Mouse (Mus musculus): ENCODE measurements around the gene Ccdc172.

Gene Ccdc172

DNA sequence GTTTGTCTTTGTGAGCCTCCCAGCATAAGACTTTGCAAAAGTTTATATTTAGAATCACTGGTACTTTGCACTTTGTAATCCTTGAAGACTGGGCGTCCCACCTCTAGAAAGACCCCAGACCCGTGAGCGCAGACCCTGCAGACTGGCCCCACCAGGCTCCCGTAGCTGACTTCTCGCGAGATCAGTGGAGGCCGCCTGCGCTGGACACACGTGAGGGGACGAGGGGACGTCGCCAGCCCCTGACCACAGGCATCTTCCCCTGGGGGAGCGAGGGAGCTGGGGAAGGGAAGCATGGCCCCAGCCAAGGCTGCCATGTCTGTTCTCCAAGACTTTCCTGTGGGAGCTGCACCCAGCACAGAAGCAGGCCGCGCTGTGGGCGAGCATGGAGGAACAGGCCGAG lies at the start of gene Ccdc172:
Gene Ccdc172, plus strand, starts transcription at position 176 of the 400 bp plus-strand sequence.
- DNase-seq, result no peak

DNA sequence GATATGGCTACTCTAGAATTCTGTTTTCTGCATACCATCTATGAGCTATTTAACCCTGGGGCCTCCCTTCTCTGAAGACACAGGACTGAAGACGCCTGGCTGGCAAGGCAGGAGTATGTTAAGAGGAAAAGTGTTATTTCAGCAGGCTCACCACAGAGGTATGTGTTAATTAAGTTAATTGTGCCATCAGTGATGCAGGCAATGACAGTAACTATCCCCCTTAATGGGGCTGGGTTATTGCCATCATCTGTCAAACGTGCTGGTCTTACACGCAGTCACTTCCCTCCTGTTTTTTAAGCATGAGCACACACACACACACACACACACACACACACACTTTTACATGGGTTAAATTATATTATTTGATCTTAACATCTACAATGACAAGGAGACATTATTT lies 48.0 kb upstream of the Ccdc172 start:
- DNase-seq, result no peak

DNA sequence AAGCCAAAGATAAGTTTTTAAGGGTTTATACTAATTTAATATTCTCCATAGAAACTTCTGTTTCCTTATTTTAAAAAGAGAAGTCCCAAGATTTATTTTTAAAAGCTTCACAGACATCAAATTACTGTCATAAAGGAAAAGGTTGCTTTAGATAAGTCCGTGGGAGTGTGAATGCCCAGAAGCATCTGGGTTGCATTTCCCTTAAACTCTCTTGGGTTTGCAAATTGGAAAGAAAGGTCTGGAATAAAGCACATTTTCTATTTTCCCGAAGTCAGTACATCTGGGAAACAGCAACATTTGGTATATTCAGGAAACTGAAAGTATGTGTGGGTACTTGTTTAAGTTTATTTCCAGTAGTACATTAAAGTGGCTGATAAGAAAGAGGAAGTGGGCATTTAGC lies 43.5 kb upstream of the Ccdc172 start:
- DNase-seq, result no peak

DNA sequence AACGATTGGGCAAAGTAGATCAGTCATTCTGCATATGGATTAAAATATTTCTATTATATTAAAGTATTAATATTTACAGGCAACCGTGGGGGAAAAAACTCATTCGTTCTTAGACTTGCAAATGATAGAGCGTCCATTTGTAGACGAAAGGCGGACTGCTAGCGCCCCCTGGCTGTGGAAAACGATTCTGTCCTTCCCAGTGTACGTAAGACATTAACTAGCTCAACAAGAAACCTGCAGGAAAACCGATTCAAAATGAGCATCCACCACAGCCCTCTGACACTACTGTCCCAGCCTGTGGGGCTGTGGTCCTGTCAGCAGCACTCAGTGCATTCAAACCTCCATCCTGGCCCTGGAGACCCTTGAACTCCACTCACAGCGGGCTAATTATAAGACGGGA lies 42.4 kb upstream of the Ccdc172 start:
- peak; percentile 68 for DNase-seq

DNA sequence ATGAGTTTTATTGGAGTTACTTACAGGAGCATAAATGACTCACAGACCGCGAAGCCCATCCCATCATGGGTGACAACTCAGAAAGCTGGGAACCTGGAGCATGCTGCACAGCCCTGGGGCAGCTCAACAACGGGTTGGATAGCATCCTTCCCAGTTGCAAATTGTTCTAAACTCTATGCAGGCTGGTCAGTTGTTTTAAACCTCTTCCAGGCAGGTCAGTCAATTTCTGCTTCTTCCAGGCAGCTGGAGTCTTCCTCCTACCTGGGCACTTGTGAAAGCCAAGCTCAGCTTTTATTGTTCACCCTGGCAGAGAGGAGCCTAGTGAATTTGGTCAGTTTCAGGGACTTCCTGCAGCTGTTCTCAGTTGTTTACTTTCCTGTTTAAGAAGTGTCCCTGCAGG lies 37.5 kb upstream of the Ccdc172 start:
- DNase-seq, result no peak

DNA sequence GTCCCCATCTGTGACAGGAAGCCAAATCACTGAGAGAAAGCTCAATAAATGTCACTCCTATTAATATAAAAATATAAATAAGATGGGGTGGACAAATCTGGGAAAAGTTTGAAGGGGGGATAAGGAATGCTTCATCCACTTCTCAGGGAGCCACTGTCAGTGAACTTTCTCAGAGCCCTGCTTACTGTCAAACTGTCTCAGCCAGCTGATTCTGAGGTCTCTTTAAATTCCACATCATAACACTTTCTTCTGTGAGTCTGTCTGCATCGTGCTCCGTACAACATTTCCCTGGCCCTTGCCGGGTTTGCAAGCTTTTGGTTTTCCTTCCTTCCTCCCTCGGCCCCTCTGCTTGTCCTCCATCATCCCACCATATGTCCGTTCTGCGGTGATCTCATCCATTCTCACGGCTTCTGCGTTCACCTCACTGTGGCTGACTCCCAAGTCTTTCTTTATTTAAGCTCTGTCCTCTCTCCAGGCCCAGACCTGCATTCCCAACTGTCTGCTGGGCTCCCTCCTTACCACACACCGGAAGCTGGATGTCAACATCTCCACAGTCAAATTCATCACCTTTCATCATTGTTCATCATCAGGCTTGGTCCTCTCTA lies 29.3 kb upstream of the Ccdc172 start:
- no peak for DNase-seq

DNA sequence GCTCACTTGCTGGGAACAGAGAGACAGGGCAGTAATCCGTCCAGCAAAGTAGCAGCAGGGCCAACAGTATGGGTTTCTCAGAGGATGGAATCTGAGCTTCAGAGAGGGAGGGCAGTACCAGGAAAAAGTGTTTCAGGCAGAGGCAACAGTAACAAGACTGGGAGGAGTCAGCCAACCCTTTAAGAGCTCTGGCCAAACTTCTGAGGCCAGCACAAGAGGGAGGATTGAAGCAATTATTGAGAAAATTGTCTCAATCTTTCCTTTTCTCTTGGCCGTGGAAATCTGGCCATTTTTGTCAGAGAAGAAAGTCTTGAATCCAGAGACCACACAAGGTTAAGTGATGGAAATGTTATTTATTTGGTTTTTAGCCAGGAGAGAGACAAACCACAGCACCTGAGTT lies 25.1 kb upstream of the Ccdc172 start:
- DNase-seq, result no peak

DNA sequence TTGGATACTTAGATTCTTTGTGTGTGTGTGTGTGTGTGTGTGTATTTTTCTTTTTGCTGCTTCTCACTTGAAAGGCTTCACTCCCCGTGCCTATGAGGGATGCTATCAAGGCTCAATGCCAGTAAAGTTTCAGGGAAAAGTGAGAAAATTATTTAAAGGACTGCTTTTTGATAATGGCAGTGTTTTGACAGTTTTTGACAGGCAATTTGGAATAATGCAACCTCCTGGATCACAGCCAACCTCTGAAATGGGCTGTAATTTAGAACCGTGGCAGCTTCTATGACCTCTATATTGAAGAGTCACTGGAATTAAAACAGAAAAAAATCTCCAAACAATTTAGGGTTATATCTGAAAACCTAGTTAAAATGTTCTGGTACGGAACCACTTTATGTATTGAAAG lies 14.7 kb upstream of the Ccdc172 start:
- no peak for DNase-seq

DNA sequence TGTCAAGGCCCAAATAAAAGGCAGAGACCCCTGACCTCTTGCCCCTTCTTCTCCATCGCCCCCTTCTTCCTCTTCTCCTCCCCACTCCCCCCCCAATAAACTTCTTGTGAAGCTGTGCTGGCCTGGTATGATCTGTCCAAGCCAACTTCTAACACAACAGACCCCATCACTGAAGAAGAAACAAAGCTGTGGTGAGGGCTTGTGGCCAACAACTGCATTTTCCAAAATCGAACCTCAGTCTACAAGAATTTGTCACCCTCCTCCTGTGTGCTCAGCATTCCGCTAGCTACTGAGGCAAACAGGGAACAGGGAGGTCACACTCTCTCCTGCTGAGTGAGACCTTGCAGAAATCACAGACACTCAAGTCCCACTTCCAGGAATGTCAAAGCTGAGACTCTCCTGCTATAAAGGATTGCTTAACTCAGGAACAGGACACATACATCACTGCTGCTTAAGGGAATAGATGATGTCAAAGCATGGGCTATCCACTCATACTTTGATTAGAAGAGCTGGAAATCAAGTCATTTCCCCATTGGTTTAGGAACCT lies 12.3 kb upstream of the Ccdc172 start:
- DNase-seq, result no peak

DNA sequence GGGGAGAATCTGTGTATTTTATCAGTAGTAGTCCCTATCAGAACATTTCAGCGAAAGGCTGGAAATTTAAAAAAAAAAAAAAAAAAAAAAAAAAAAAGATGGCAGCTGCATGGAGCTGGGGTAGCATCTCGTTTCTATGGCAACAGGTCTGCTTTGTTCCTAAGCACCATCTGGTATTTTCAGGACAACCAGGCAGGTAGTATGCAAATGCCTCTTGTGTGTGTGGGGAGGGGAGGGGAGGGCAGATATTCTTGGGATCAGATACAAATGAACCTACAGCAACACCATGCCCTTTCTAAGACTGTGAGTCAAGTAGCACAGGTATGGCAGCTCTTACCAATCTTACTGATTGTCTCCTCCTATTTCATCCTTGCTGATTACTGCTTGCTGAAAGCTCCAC lies 11.7 kb upstream of the Ccdc172 start:
- no peak for DNase-seq

DNA sequence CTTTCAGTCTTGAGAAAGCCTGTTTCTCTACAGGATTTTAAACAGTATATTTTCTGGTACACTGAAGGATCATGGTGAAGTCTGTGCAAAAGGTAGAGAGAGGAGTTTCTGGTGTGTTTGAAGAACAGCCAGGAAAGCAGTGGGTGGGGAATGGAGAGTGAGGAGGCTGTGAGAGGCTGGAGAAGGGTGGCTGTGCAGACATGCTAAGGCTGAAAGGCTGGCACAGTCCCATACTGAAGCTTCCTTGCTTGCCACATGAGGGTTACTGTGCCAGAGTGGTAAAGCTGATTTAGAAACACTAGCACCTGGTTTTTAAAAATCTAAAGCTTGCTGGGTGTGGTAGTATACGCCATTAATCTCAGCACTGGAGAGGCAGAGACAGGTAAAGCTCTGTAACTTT lies 9.9 kb downstream of the Ccdc172 start:
- no peak for DNase-seq

DNA sequence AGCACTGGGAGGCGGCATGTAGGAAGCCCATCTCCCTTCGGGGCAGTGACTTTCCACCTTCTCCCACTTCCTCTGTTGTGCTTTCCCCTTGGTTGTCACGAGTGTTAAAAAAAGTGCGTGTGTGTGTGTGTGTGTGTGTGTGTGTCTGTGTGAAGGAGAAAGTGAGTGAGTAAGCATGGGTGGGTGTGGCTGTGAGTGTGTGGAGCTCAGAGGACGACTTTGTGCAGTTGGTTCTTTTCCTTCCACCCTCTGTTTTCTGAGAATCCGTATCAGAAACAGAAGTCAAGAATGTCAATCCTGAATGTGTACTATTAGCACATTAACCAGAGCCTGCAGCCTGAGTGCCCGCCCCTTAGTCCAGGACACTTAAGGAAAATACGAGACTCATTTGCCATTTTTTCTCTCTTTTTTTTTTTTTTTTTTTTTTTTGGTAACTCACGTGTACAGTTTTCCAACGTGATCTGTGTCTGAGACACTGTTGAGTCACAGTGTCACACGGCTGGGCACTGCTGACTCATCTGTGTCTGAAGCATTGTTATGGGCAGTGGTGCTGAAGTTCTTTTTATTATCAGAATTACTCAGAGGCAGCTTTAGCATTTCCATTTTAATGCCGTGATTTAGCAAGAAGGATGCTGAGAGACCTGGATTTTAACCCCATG lies 12.1 kb downstream of the Ccdc172 start:
- no peak for DNase-seq

DNA sequence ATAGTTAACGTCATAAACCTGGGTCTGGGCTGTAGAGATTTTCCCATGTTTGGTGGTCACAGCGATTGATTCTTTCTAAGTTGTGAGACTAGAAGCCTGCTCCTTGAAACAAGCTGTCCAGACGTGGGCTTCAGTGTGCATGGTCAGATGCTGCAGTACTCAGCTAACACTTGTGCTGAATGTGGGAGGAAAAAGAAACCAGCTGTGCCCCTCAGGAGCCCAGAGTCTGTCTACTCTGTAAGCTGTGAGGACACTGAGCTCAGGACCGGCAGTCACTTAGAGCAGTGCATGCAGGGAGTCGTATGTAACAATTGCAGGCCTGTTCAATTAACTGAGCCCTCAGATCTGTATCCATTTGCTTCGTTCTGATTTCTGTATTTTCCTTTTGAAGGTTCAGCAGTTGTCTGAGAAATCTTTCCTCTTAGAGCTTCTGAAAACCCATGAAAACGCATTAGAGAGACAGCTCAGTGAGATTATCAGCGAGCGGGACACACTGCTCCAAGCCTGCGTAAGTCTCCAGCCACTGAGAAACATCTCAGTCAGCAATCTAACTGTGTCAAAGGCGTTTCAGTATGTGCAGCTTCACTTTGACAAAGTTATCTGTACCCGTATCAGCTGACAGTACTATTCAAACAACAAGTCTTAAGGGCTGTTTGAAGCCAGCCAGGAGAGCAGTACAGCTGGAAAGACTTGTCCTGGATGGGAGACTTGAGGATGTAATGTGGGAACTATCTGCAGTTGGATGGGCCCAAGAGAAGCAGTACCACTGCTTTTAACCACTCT lies 13.9 kb downstream of the Ccdc172 start:
- peak; percentile 13 to 23 for DNase-seq

DNA sequence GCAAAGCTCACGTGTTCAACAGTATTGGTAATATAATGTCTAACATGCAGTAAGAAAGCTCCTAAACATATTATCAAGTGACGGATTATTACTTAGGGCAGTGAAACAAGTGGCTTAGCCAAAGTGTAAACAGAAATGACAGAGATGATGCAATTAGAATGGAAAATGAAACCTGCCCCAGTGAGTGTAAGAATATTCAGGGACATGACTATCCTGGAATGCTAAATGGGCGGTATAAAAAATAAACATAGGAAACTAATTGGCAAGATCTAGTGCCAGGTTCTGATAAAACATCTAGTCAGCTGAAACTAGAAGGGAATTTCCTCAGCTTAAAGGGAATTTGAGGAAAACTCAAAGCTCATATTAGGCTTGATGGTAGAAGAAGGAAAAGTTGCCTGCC lies 21.3 kb downstream of the Ccdc172 start:
- no peak for DNase-seq

DNA sequence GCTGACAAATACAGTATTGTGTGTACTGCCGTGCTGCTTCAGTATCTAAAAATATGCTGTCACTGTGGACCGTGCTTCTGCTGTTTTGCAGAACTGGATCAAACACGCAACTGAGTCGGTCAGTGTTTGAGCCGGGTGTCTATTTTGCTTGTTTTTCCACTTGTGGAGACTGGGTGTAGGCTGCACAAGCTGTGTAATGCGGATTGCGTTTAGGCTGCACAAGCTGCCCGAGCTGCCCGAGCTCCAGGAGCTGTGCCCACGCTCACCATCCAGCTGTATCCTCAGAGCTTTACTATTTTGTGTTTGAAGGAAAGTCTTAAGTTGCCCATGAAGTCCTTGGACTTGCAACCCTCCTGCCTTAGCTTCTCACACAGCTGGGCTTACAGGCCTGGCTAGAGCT lies 24.9 kb downstream of the Ccdc172 start:
- no peak for DNase-seq

DNA sequence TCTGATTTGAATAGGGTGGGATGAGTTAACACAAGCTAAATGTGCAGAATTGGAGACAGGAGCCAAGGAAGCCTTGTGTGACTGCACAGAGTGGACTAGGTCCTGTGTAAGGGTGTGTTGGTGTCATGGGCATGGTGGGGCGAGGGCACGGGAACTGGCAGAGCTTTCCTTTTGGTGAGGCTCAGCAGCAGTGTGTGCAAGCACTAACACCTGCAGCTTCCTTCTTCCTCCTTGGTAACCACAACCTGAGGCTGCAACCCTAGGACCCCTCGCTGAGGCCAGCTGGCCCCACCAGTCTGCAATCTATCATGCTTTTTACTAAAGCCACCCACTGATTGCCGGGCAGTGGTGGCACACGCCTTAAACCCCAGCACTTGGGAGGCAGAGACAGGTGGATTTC lies 28.6 kb downstream of the Ccdc172 start:
- DNase-seq, result no peak

DNA sequence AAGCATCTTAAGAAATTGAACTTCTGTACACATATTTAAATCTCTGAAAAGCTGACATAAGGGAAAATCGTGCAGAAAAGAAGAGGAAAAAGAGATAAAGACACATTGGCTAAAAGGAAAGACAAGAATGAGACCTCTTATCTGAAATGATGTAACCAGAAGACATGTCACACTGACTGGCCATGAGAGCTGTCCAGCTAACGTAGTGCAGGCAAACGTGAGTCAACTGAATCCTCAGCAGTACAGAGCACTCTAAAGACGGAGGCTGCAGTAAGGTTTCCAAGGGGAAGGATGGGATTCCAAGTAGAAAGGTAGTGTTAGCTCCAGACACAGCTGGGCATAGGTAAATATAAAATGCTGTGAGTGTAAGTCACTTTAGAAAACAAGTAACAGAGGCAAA lies 36.6 kb downstream of the Ccdc172 start:
- no peak for DNase-seq

DNA sequence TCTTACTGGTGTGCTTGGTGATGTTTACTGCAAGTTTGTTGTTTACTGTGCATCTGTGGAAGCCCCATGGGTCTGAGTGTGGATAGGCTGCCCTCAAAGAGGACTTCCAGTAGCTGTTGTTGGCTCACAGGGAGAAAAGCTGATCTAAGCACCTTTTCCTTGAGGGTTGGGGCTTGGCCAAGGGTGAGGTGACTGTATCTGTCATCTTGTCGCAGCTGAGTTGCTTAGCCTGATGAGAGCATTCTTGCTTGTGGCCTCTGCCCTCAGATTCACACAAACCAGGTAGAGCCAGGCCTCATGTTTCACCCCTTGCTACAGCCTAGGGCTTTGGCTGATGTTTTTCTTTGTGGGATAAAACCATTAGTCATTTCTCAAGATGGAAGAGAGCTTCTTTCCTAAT lies 38.7 kb downstream of the Ccdc172 start:
- no peak for DNase-seq

DNA sequence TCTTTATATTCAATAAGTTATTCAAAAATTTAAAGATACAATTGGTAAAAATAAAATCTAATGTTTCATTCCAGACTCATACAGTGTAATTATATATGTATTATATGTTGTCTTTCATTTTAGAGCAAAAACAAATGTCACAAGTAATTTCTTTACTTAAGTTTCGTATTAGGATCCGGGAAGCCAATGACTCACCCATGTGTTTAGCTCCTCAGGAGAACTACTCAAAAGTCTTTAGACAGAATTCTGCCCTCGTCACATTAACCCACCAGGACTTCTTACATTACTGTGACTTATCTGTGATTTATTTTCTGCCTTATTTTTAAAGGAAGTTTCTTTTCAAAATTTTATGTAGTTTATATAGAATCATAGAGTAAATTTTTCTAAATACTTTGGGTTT lies 39.1 kb downstream of the Ccdc172 start:
- no peak for DNase-seq

DNA sequence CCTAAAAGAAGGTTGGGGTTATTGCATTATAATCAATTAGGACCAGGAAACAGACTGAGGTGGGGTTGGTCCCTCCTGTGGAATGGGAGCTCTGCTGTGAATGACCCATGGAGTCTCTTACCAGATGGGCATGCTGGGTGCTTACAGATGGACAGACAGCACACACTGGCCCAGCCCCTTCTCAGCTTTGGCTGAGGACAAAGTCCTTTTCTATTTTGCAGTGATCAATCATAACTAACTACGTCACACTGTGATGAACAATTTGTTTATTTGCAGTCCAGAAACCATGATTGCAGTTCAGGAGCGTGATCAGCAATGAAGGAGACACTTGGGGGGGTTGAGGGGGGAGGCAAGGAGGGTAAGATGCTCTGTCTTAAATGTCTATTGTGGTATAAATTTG lies 43.2 kb downstream of the Ccdc172 start:
- DNase-seq, result no peak

DNA sequence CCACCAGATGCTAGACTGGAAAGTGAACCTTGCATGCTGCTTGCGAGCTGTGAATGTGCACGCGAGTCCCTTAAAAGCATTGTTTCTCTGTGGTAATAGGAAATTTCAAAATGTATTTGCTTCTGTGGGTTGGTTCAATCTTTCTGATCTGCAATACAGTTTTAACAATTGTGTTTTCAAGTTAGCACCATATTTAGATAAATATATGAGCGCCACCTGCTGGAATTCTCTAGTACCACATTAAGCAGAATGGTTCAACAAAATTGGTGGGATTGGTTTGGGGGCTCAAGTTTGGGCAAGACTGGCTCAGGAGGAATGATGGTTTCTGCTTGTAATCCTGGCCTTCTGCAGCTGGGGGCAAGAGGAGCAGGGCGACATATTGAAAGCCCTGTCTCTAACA lies 46.6 kb downstream of the Ccdc172 start:
- DNase-seq, result peak in 1 of 2 experiments; percentile 11

DNA sequence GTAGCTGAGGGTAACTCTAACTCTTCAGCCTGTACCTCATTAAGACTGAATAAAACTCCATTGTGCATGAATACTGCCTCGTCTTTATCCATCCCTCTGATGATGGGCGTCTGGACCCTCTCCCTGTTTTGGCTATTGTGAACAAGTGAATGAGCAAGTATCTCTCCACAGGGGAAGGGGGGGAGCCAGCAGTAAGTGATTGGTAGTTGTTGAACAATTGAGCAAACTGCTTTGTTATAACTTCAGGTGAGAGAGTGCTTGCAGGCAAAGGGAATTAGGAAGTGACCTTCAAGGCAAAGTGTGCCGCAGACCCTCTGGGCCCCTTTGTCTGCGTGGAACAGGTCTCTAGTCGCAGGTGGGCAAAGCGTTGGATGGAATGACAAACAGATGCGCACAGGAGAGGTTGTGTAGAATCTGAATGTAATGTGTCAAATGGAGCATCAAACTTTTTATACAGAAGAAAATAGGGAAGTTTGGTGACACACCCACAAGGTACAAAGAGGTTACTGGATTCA lies 50.6 kb downstream of the Ccdc172 start:
- no peak for DNase-seq

DNA sequence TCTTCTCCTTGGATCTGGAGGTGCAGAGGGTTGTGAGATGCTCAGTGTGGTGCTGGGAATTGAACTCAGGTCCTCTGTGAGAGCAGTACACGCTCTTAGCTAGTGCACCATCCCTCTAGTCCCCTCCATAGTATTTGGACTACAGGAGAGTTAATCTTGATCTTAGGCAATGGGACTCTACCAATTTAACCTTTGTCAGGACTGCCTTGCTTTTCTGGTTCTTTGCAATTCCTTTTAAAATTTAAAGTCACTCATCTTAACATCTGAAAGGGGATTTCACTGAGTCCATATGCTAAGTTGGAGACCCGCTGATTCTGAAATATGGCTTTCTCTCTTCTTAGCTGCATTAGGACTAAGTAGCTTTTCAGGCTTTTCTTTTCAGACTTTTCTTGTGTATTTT lies 59.8 kb downstream of the Ccdc172 start:
- no peak for DNase-seq

All from lung, adult 18-20 months (tissue).